Mouse (Mus musculus) limb, embryonic 12.5 days (tissue): ENCODE results near the gene Tox2. TPM values are rescaled to one million over a fixed set of nuclear protein-coding genes. Genes with fewer than 3 reads are reported as not detected.

Experiments used
- ATAC-seq: fragments of 200-750 bp; cut with Nextera tagmentation; 2 replicates; pipeline ENCODE4 v1.8.0; 2017; ENCODE audit warnings: low read depth, moderate TSS enrichment; ENCODE audit not compliant: insufficient number of reproducible peaks, insufficient read depth, low FRiP score, low TSS enrichment
- H3K27ac ChIP-seq: fragments of 300-500 bp; sonication (generic); 2 replicates; pipeline ENCODE4 v1.5.1; 2016; ENCODE audit warnings: mild to moderate bottlenecking, moderate library complexity
- H3K27me3 ChIP-seq: fragments of 300-500 bp; sonication (generic); 2 replicates; pipeline ENCODE4 v1.6.1; 2016; ENCODE audit warnings: mild to moderate bottlenecking, moderate library complexity
- H3K36me3 ChIP-seq: fragments of 300-500 bp; sonication (generic); 2 replicates; pipeline ENCODE4 v1.6.1; 2016; ENCODE audit warnings: mild to moderate bottlenecking, moderate library complexity
- H3K4me1 ChIP-seq: fragments of 300-500 bp; sonication (generic); replicated peaks from 2 replicates; pipeline ENCODE4 v1.6.1; 2016
- H3K4me2 ChIP-seq: fragments of 300-500 bp; sonication (generic); 2 replicates; pipeline ENCODE4 v1.6.1; 2016; ENCODE audit warnings: mild to moderate bottlenecking, moderate library complexity
- H3K4me3 ChIP-seq: fragments of 300-500 bp; sonication (generic); replicated peaks from 2 replicates; pipeline ENCODE4 v1.5.1; 2016; ENCODE audit warnings: mild to moderate bottlenecking
- H3K9ac ChIP-seq: fragments of 300-500 bp; sonication (generic); replicated peaks from 2 replicates; pipeline ENCODE4 v1.6.1; 2016; ENCODE audit warnings: mild to moderate bottlenecking, moderate library complexity
- H3K9me3 ChIP-seq: fragments of 300-500 bp; sonication (generic); 2 replicates; pipeline ENCODE4 v1.6.1; 2016; ENCODE audit warnings: mild to moderate bottlenecking, moderate library complexity
- WGBS: fragments of 180-500 bp; shearing (Covaris S2); methylation state at CpG from one replicate; pipeline ENCODE4 v1.1.7; 2016; 5-methylcytosine and 5-hydroxymethylcytosine counted together
- polyA plus RNA-seq: library from polyadenylated mRNA; unstranded; fragments of >200 nt; fragmentation: Nextera tagmentation; extraction: Ambion mirVana; gene quantifications from 2 replicates; pipeline ENCODE4 v1.2.1, GENCODE M21; 2016

Gene Tox2
- polyA plus RNA-seq, 1 experiment from 2014 or later, result 0.92 TPM

- Histone ChIP-seq H3K9ac (no peak overlapping the region), H3K27ac (no peak overlapping the region), H3K4me2 (no peak overlapping the region), H3K27me3 (peaks cover 23% of the 10 kb centered on the region), H3K36me3 (no peaks in the 10 kb centered on the region), H3K9me3 (no peaks in the 10 kb centered on the region), H3K4me1 (0 out of 2 replicates have a peak, but pooled peaks cover 5% of the 10 kb centered on the region), H3K4me3 (no peak overlapping the region)
- 82% methylated on average over 3 of the region's 3 CpGs for WGBS
- no peak for ATAC-seq
These were observed 115.9 kb downstream of the Tox2 start for GRCm38 (mm10) chr2:163318777-163319176.

GRCm38 (mm10) chr2:163323163-163323562 lies 120.2 kb downstream of the Tox2 start:
- Histone ChIP-seq H3K4me1 (0 out of 2 replicates have a peak, but pooled peaks cover 5% of the 10 kb centered on the region), H3K9ac (no peak overlapping the region), H3K27me3 (peaks cover 31% of the 10 kb centered on the region), H3K4me2 (no peak overlapping the region), H3K4me3 (no peak overlapping the region), H3K9me3 (no peaks in the 10 kb centered on the region), H3K36me3 (no peaks in the 10 kb centered on the region), H3K27ac (no peak overlapping the region)
- WGBS, result 36% methylated on average over 1 of the region's 1 CpGs
- ATAC-seq, result no peak

GRCm38 (mm10) chr2:163330742-163331141 lies 127.8 kb downstream of the Tox2 start:
- Histone ChIP-seq H3K36me3 (no peaks in the 10 kb centered on the region), H3K4me3 (no peak overlapping the region), H3K9ac (no peak overlapping the region), H3K27me3 (peaks cover 46% of the 10 kb centered on the region), H3K4me2 (no peak overlapping the region), H3K9me3 (no peaks in the 10 kb centered on the region), H3K4me1 (no peaks in the 10 kb centered on the region), H3K27ac (no peak overlapping the region)
- no peak for ATAC-seq
- 33% methylated on average over 7 of the region's 7 CpGs for WGBS

GRCm38 (mm10) chr2:163331423-163331822 lies 128.5 kb downstream of the Tox2 start:
- Histone ChIP-seq H3K36me3 (no peaks in the 10 kb centered on the region), H3K9me3 (no peaks in the 10 kb centered on the region), H3K27me3 (peaks cover 46% of the 10 kb centered on the region), H3K4me1 (no peaks in the 10 kb centered on the region), H3K4me3 (no peak overlapping the region), H3K9ac (no peak overlapping the region), H3K27ac (no peak overlapping the region), H3K4me2 (no peak overlapping the region)
- WGBS, result 84% methylated on average over 6 of the region's 6 CpGs
- no peak for ATAC-seq

- Histone ChIP-seq H3K27me3 (peaks cover 56% of the 10 kb centered on the region), H3K4me2 (no peak overlapping the region), H3K4me3 (no peak overlapping the region), H3K9ac (no peak overlapping the region), H3K36me3 (no peaks in the 10 kb centered on the region), H3K27ac (no peak overlapping the region), H3K4me1 (no peaks in the 10 kb centered on the region), H3K9me3 (no peaks in the 10 kb centered on the region)
- 56% methylated on average over 13 of the region's 13 CpGs for WGBS
- no peak for ATAC-seq
These were observed 129.6 kb downstream of the Tox2 start for GRCm38 (mm10) chr2:163332368-163333055.

GRCm38 (mm10) chr2:163340263-163340662 lies 137.3 kb downstream of the Tox2 start:
- H3K27me3 ChIP-seq, result peaks cover 73% of the 10 kb centered on the region
- 21% methylated on average over 9 of the region's 9 CpGs for WGBS

GRCm38 (mm10) chr2:163343671-163344070 lies 140.7 kb downstream of the Tox2 start:
- H3K36me3 ChIP-seq, result no peaks in the 10 kb centered on the region
- WGBS, result 89% methylated on average over 4 of the region's 4 CpGs
- H3K4me1 ChIP-seq, result peaks cover 10% of the 10 kb centered on the region
- H3K4me3 ChIP-seq, result no peak overlapping the region
- H3K27me3 ChIP-seq, result peaks cover 50% of the 10 kb centered on the region
- no peak overlapping the region for H3K27ac ChIP-seq
- no peak for ATAC-seq
- no peak overlapping the region for H3K9ac ChIP-seq
- peaks cover 6% of the 10 kb centered on the region; the same call in 1 of the 2 replicates for H3K9me3 ChIP-seq
- H3K4me2 ChIP-seq, result no peak overlapping the region

More at GRCm38 (mm10) chr2:163340263-163340662, 137.3 kb downstream of the Tox2 start:
- Histone ChIP-seq H3K4me1 (peaks cover 10% of the 10 kb centered on the region), H3K4me2 (no peak overlapping the region), H3K9me3 (peaks cover 6% of the 10 kb centered on the region; the same call in 1 of the 2 replicates), H3K27ac (no peak overlapping the region), H3K9ac (no peak overlapping the region), H3K4me3 (no peak overlapping the region), H3K36me3 (no peaks in the 10 kb centered on the region)
- no peak for ATAC-seq

- ATAC-seq, result no peak
- Histone ChIP-seq H3K4me2 (no peak overlapping the region), H3K36me3 (no peaks in the 10 kb centered on the region), H3K27ac (no peak overlapping the region), H3K4me1 (peaks cover 8% of the 10 kb centered on the region), H3K27me3 (peaks cover 36% of the 10 kb centered on the region), H3K4me3 (no peak overlapping the region), H3K9me3 (peaks cover 6% of the 10 kb centered on the region; the same call in 1 of the 2 replicates), H3K9ac (no peak overlapping the region)
- 75% methylated on average over 13 of the region's 13 CpGs for WGBS
These were observed 142.2 kb downstream of the Tox2 start for GRCm38 (mm10) chr2:163344976-163345660.

- Histone ChIP-seq H3K9me3 (peaks cover 6% of the 10 kb centered on the region; the same call in 1 of the 2 replicates), H3K27me3 (peaks cover 23% of the 10 kb centered on the region)
- 82% methylated on average over 11 of the region's 11 CpGs for WGBS
These were observed 143.6 kb downstream of the Tox2 start for GRCm38 (mm10) chr2:163346497-163346896.

GRCm38 (mm10) chr2:163347517-163348184 lies 144.7 kb downstream of the Tox2 start:
- Histone ChIP-seq H3K4me3 (no peak overlapping the region), H3K27ac (no peak overlapping the region), H3K4me2 (no peak overlapping the region), H3K9ac (no peak overlapping the region), H3K9me3 (peaks cover 6% of the 10 kb centered on the region; the same call in 1 of the 2 replicates), H3K36me3 (no peaks in the 10 kb centered on the region), H3K27me3 (peaks cover 24% of the 10 kb centered on the region), H3K4me1 (peaks cover 8% of the 10 kb centered on the region)
- ATAC-seq, result no peak
- WGBS, result 80% methylated on average over 8 of the region's 8 CpGs

More at GRCm38 (mm10) chr2:163346497-163346896, 143.6 kb downstream of the Tox2 start:
- Histone ChIP-seq H3K9ac (no peak overlapping the region), H3K4me2 (no peak overlapping the region), H3K4me1 (peaks cover 8% of the 10 kb centered on the region), H3K4me3 (no peak overlapping the region), H3K27ac (no peak overlapping the region), H3K36me3 (no peaks in the 10 kb centered on the region)
- no peak for ATAC-seq

- Histone ChIP-seq H3K4me2 (no peak overlapping the region), H3K27me3 (peaks cover 20% of the 10 kb centered on the region; the same call in 1 of the 2 replicates), H3K4me3 (no peak overlapping the region), H3K9ac (no peak overlapping the region), H3K27ac (no peak overlapping the region), H3K4me1 (peaks cover 12% of the 10 kb centered on the region), H3K9me3 (peaks cover 2% of the 10 kb centered on the region; the same call in 1 of the 2 replicates), H3K36me3 (no peaks in the 10 kb centered on the region)
- ATAC-seq, result no peak
- whole genome bisulfite sequencing, result 82% methylated on average over 7 of the region's 7 CpGs
These were observed 145.8 kb downstream of the Tox2 start for GRCm38 (mm10) chr2:163348677-163349076.
